Mouse (Mus musculus): Measurements from ENCODE around the gene Rab3il1.

DNA sequence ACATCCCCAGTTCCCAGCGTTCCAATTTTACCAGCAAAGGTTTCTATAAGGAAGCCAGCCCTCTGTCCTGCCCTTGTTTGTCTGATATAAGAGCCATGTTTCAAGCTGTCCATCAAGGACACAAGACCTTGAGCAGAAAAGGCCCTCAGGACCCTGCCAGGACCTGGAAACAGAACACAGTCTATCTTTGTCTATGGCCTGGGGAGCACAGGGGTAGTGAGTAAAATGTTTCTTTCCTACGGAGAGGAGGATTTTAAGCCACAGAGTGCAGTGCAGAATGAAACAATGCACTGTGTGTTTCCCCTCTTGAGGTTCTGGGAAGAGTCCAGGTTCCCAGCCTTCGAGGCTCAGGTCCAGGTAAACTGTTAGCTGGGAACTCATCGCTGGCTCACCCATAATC, 85.5 kb downstream of the Rab3il1 start:
- TF ChIP-seq CTCF (IDR thresholded peaks at IDR 0.05; ENCODE audit: extremely low read depth, insufficient read depth, low read length) = no peak
- TF ChIP-seq POLR2A (IDR thresholded peaks at IDR 0.05; ENCODE audit: extremely low read depth, insufficient read depth, low read length) = no peak
